Mouse (Mus musculus) CD4-positive helper T cell, adult 2 months (primary cell): ENCODE results near the gene Chtf18.
"Not testable (repeated sequence)": the region's sequence is repeated elsewhere in the genome, so short reads cannot be mapped to it uniquely, and the experiment has no call there.

Experiments used
- DNase-seq: peaks from one replicate; pipeline ENCODE4 v3.0.0-alpha.2; 2012; ENCODE audit warnings: low read depth, missing footprints, low spot score

Gene Chtf18

DNA sequence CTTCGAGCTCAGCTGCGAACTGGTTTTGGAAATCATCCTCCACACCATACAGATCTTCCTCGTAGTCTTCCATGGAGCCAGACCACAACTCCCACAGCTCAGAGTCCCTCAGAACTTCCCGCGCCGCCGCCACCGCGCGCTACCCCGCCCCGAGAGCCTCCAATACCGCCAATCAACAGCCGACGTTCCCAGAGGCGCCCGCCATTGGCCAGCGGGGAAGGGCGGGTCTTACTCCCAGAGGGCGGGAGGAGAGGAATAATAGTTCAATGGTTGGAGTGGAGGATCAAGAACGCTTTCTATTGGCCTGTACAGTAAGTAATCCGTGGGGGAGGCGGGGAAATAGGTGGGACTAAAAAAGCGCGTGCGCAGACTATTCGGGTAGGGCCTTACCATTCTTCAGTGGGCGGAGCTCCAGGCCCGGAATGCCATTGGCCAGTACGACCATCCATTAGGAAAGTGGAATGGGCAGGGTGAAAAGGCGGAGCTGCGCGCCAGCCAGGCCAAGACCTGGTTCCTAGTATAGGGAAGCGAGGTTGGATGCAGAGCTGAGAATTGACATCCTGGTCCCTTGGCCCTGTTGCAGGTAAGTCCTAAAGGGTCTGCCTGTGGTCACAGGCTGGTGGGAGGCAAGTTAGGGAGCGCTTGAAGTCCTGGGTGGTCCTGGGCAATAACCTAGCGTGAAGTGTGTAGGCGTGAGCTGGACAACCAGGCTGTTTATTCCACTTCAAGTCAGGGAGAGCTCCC is at the start of gene Chtf18, which contains the start of gene Rpusd1:
Gene Chtf18 (minus strand): TSS at position 155 of the 744 bp plus-strand sequence.
Gene Rpusd1 (plus strand): TSS at position 406 of the 744 bp plus-strand sequence.
- peak; percentile 99 for DNase-seq

DNA sequence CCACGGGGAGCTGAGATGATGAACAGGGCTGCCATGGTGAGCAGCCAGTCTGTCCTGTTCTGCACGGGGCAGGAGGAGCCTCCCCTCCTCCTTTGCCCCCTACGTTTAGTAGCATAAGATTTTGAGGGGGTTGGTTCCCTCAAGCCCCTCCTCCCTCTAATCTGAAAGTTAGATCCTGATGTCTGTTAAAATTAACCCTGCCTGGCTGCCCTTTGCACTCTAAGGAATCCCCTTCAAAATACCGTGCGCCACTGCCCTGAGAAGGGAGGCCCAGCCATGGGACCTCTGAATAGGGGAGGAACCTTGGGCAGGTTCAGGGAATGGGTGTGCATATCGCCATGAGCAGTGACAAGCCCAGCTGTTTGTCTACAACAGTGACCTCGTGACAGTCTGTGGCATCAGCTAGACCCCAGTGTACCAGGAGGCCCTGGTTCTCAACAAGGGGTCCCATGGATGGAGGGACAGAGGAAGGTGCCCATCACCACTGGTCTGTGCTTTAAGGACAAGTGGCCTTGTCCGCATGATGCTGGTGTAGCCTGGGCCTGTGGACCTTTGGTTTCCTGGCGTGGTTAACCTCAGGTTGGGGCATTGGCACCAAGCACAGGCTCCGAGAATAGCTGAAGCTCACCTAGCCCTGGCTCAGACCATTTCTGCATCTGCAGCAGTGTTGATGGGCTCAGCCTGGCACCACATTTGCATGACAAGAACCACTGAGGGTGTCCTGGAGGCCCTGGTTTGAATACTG is 48.3 kb upstream of the Chtf18 start:
- no peak for DNase-seq

DNA sequence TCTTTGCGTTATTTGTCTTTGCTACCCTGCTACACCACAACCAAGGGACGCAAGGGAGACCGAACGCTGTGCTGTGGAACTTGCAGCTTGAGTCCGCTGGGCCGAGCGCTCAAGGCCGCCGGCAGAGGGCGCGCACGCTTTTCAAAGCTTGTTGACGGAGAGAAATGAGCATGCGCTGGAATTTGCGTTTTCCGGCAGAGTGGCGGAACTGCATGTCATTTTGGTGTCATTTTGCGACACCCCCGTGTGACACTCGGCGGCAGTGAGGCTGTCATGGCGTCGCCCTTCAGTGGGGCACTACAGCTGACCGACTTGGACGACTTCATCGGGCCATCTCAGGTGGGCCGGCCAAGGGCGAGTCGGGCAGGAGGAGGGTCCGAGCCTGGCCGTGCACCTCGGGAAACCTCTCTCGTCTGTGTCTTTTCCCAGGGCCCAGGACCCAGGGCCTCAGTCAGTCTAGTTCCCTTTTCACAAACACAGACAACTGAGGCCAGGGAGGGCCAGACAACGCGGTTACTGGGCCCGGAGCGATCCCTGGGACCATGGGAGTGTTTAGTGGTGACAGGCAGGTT is 46.4 kb upstream of the Chtf18 start, which contains the start of gene Narfl:
Gene Narfl (plus strand): TSS at position 228 of the 572 bp plus-strand sequence.
- peak; percentile 96 for DNase-seq

DNA sequence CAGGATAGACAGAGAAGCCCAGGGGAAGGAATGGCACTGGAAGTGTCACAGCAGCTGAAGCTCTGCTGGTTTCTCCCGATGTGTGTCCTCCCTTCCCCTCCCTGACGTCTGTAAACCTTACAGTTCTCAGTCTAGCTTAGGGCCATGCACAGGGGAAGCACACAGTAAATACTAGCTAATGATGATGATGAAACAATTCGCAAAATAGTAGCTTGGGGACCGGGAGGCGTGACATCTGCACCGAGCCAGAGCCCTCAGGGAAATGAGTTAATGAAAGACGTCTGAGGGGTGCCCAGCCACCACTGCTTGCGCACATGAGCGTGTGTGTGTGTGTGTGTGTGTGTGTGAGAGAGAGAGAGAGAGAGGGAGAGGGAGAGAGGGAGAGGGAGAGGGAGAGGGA is 42.1 kb upstream of the Chtf18 start:
- DNase-seq, result no peak

DNA sequence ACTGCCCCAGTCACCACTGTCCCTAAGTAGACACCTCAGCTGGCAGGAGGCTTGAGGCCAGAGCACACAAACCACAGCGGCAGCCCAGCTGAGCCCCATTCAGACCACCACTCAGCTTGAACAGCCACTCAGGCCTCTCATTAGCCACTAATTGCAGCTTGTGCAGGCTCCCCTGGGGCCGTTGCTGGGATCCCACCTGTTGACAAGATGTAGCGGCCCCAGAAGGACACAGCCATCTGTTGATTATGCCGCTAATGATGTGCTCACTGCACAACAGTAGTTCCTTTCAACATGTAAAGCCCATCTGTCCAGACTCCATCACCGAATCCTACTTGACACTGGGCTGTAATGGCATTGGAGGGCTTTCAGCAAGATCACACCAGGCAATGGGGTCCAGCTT is 38.7 kb upstream of the Chtf18 start:
- DNase-seq, result no peak

DNA sequence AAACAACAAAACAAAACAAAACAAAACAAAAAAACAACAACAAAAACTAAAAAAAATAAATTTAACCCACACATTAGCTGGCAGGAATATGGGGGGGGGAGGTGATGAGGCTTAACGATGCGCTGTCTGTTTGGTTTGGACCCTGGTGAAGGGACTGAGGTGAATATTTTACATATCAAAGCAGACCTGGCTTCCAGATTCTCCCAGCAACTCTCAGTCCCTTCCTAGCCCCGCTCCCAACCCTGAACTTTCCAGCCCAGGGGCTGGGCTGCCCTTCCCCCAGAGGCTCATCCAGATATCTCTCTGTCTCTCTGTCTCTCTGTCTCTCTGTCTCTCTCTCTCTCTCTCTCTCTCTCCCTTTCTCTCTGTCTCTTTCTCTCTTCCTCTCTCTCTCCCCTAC is 35.4 kb upstream of the Chtf18 start:
- DNase-seq, result no peak

DNA sequence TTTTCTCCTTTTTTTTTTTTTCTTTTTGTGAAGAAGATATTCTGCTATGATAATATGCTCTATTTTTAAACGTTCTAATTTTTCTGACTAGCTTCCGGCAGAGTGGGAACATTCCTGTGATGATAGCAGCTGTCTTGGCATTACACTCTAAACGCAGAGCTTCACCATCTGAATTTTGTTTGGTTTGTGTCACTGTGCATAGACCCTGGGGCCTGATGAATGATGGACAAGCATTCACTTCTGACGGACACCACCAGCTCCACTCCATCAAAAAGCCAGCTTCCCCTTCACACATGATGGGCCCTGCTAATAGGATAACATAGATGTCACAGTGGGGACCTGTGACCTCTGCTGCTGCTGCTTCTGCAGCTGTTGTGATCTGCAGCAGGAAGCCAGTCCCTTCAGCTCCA is 34.3 kb upstream of the Chtf18 start:
- no peak for DNase-seq

DNA sequence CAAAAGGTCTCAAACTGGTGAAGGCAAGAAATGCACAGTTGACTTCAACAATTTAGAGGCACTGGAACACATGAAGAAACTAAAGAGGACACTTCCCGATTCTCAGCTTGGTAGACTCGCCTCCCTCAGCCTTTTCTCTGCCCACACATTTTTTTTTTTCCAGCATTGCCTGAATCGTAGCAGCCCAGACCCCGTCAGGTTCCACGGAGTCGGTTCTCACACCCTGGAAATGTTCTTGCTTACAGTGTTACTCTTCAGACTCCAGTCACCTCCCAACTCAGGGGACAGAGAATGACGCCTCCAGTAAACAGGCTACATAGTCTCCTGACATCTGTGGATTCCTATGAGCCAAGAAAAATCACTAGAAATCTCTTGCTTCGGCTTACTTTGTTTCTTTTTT is 32.9 kb upstream of the Chtf18 start:
- DNase-seq, result no peak

DNA sequence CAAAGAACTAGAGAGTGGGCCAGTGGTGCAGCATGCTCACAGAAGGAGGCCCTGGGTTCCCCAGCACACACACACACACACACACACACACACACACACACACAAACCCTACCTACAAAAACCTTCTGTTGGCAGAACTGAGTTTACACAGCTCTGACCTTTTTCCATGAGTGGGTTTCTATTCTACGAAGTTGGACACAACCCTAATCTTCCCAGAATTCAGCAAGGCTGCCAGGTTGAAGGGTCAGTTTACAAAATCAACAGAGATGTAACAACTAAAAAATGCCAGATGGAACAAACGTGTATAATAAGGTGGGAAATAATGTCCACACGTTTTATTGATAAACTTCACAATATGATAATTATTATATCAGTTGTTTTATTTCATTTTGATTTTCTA is 30.5 kb upstream of the Chtf18 start:
- DNase-seq, result no peak

DNA sequence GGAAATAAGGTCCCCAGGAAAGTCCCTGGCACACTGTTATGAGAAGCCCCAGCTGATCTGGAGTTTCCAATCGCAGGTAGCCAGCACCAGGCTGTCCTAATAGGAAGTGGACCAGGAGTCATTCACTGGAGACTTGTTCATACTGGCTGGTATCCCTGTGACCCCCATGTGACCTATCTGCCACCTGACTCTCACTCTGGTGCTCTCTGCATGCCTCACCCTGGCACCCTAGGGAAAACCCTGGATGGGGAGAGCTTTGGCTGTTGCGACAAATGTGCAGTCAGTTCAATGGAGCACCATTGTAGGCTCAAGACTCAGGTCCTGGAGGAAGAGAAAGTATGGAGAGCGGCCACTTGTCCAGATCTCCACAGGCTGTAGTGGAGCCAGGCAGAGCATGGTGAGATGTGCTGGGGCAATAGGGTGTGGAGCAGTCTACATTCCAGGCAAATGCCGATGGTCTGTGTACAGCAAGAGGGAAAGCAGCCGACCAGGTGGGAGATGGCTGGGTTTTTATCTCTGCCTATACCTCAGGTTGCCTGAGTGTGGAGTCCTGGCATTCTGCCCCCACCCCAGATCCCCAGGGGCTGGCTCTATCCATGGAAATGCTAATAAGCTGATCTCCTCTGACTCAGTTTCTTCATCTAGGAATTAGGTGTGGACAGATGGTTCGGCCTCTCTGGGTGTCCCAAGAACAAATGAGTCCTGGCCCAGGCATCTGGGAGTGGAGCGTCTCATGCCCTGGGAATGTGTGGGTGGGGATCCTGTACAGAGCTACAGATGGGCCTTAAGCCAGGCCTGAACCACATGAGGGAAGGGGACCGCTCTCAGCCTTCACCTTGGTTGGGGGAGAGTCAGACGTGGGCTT is 29.4 kb upstream of the Chtf18 start:
- no peak for DNase-seq

DNA sequence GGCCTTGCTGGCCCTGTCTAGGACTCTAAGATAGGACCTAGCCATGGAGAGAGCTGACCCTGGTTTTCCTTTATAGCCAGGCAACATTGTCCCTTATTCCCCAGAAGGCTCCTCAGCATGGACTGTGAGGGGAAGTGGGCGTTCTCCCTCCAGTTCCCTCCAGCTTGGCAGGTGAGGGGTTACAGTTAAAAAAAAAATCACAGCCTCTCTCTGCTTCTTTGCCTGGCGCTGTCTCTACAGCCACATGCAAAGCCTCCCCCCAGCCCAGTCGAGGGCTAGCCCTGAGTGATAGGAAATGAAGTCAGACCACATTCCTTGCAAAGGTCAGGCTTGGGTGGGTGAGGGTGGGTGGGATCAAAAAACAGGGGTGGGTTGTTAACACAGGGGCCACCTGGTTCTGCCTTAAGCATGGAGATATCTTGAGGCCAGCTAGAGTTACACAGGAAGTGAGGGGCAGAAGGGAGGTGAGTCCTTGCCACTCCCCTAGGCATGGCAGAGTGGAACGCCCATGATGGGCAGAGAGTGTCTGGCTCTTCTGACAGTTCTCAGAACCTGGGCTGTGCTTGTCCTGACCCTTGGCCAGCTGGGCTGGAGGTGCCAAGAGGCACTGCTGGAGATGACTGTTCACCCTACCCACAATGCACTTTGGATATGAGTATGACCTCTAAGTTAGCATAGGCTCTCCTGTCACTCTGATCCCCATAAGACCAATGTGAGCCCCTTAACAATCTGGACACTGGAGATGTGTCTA is 28.6 kb upstream of the Chtf18 start:
- no peak for DNase-seq

DNA sequence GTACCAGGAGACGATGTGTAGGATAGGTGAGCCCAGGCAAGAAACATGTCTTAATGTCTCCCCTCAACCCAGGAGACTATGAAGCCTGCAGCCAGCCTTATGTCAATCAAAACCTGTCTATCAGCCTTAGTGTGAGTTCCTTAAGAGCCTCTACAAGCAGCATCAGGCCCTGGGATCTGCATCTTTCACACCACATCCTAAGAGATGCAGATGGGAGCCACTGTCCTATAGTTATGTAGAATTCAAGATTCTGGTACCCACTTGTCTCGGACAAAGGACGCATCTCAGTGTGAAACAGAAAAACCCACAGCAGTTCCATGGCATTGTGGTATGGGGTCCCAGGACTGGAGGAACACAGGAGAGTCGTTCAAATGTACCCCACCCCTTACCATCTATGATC is 27.9 kb upstream of the Chtf18 start:
- no peak for DNase-seq

DNA sequence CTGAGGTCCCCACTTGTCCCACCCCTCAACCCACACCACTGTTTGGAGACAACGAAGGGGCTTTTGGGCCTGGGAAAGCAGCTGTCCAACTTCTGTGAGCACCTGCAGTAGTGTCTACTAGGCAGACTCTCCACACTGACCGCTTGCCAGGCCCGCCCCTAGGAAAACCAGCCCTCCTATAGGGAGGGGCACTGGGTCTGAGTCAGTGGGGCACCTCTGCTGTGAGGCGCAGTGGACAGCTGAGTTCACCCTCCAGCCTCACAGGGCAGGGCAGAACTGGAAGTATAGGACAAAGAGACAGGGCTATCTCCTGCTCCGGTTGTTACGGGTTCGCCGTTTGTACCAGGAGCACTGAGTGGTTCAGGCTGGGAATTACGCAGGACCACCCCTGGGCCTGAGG is 27.0 kb upstream of the Chtf18 start, which contains the start of gene Msln:
Gene Msln (minus strand): TSS at position 138 of the 400 bp plus-strand sequence.
- no peak for DNase-seq

DNA sequence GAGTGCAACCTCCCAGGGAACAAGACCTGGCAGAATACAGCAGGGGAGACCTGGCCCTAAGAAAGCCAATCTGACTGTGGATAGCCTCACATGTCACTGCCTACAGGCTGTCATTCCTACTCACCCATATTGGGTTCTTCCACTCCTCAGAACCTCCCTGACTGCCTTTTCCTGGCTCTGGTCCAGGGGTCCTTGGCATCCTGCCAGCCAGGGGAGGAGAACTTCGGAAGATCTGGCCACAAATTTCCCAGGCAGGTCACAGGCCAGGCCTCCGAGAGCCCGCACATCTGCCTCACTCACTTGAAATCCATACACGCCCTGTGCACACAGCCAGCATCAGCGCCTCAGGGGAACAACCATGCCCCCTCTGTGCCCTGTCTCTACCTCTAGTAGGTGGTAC is 24.2 kb upstream of the Chtf18 start:
- no peak for DNase-seq

DNA sequence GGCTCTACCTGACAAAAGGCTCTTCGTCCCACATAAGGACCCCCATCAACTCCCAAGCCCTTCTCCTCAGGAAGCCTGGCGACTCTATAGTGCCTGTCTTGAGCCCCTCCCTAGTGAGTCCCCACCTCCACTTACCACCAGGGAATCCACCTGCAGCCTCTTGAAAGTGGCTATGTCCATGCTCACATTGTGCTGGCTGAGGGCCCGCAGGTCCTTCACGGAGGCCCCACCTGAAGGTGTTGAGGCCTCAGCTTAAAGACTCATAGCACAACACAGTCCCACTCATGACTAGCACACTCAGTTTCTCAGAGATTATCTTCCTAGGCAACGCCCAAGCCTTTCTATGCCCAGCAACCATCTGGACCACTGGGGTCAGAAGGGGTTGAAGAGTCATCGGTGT is 22.1 kb upstream of the Chtf18 start:
- DNase-seq, result no peak

DNA sequence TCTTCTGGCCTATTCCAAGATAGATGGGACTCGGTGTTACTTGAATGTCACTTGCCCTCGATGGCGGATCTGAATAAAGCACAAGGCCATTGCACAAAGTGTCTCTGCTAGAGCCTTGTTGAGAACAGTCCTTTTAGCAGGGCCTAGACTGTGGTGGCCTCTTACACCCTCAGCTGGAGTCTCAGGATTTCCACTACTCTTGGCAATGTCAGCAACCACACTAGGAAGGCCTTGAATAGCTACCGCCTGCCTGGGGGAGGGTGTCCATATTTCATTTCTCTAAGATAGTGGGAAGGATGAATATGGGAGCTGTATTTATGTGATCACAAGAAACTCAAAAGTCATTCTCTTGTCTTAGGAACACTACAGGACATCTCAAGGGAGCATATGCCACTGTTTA is 21.0 kb upstream of the Chtf18 start:
- no peak for DNase-seq

DNA sequence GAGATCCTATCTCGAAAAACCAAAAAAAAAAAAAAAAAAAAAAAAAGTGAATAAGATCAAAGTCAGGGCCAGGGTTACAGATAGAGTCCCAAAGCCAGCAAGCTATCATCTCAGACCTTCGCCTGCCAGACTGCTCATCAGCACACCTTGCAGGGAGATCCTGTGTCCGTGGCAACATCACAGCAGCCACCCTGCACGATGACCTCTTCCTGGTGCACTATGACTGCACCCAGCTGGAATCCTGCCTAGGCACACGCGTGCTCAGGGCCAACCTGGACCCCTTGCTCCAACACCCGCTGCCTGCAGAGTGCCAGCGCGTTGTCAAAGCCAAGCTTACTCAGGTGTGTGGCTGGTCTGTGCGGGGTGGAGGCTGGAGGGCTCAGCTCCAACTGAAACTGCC is 17.1 kb upstream of the Chtf18 start:
- DNase-seq, result no peak

DNA sequence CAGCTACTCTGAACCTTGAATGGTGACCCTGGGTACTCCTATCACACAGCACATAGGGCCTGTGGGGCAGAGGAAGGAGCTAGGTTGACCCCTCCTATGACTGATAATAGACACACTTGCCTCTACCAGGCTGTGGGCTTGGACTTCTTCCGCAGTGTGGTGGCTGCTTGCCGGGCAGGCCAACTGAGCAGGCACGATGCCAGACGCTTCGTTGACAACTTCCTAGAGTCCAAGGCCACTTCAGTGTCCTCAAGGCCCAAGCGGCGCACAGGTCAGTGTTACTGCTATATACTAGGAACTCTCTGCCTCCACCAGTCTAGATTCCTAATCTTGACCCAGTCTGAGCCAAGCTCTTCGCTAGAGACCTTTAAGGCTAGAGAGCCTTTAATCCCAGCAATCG is 16.6 kb upstream of the Chtf18 start:
- DNase-seq, result no peak

DNA sequence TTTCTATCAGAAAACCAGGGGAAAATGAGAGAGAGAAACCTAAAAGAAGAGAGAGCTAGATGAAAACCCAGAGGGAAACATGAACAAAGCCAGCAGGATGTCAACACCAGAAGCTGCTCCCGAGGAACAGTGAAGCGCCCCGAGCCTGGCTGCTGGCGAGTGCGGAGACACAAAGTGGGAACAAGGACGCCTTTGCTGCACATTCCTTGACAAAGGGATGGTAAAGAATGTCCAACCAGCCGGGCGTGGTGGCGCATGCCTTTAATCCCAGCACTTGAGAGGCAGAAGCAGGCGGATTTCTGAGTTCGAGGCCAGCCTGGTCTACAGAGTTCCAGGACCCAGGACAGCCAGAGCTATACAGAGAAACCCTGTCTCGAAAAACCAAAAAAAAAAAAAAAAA is 14.3 kb upstream of the Chtf18 start:
- not testable (repeated sequence) for DNase-seq

DNA sequence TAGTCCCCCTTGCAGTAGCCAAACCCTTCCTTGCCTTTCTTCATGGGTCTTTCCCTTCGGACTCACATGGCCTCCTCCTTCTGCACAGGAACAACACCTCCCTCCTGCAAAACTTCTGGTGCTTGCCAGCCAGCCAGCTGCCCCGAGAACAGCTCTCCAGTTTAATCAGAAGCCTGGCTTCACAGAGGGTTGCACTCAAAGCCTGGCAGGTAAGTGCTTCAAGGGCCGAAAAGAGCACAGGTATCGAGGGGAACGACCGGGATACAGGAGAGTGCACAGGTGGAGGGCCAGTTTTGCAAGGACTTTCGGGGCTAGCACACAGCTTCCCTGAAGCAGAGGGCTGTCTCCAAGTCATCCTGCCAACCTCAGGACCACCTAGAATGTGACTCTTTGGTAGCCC is 11.6 kb upstream of the Chtf18 start:
- no peak for DNase-seq

DNA sequence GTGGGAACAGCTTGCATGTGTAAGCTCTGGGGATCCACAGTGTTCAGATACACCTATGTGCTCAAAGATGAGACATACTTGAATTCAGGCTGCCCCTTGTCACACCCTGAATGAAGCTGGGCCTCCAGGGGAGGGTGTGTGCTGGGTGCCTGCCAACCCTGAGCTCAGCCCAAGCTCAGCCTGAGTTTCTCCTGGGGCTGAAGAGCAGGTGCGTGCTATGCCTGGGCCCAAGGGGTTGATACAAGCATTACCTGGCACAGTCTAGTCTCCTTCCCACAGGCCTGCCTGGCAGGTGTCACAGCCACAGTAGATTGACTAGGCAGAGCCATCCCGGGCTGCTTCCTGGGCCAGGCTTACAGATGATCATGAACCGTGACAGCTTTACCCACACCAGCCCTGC is 8.5 kb upstream of the Chtf18 start, which contains the start of gene Mslnl:
Gene Mslnl (plus strand): TSS at position 298 of the 400 bp plus-strand sequence.
- no peak for DNase-seq
